Mouse (Mus musculus): ENCODE data around the gene Morn4. TPM values are rescaled to one million over a fixed set of nuclear protein-coding genes. Genes with fewer than 3 reads are reported as not detected.

Morn4 gene
- polyA plus RNA-seq, 1 experiment from 2014 or later: 46.2 TPM

GRCm38 (mm10) chr19:42126219-42126605 lies 40.1 kb upstream of the Morn4 start:
- Histone ChIP-seq H3K27me3 (ENCODE audit: control insufficient read depth, insufficient read depth, low read length) (no peaks in the 10 kb centered on the region), H3K4me3 (ENCODE audit: low read depth, low read length) (no peak overlapping the region), H3K4me1 (ENCODE audit: control insufficient read depth, insufficient read depth, low read length) (peaks cover 9% of the 10 kb centered on the region), H3K27ac (replicated peaks; ENCODE audit: low read depth, low read length) (no peak overlapping the region), H3K36me3 (ENCODE audit: control insufficient read depth, insufficient read depth, low read length) (peaks cover 11% of the 10 kb centered on the region; the same call in 1 of the 2 replicates), H3K9ac (ENCODE audit: low read length) (no peak overlapping the region), H3K9me3 (ENCODE audit: control insufficient read depth, low read length) (no peaks in the 10 kb centered on the region), H3K4me2 (ENCODE audit: low read depth, severe bottlenecking) (no peak overlapping the region)
- DNase-seq (ENCODE audit: low spot score) (no peak), ATAC-seq (ENCODE audit: insufficient number of reproducible peaks, low FRiP score, low TSS enrichment, low read depth) (no peak)
- WGBS: 93% methylated on average over 6 of the region's 6 CpGs

- 87% methylated on average over 11 of the region's 11 CpGs for WGBS
These were observed 39.5 kb upstream of the Morn4 start for GRCm38 (mm10) chr19:42125501-42126218.

GRCm38 (mm10) chr19:42124684-42125083 lies 38.5 kb upstream of the Morn4 start:
- H3K4me3 ChIP-seq (ENCODE audit: low read depth, low read length): no peak overlapping the region
- WGBS: 88% methylated on average over 13 of the region's 13 CpGs
- DNase-seq (ENCODE audit: low spot score): no peak
- no peak overlapping the region for H3K9ac ChIP-seq (ENCODE audit: low read length)
- H3K4me2 ChIP-seq (ENCODE audit: low read depth, severe bottlenecking): no peak overlapping the region
- no peaks in the 10 kb centered on the region for H3K9me3 ChIP-seq (ENCODE audit: control insufficient read depth, low read length)
- H3K27ac ChIP-seq (replicated peaks; ENCODE audit: low read depth, low read length): no peak overlapping the region
- H3K36me3 ChIP-seq (ENCODE audit: control insufficient read depth, insufficient read depth, low read length): peaks cover 14% of the 10 kb centered on the region; the same call in 1 of the 2 replicates
- peaks cover 8% of the 10 kb centered on the region for H3K4me1 ChIP-seq (ENCODE audit: control insufficient read depth, insufficient read depth, low read length)
- no peak for ATAC-seq (ENCODE audit: insufficient number of reproducible peaks, low FRiP score, low TSS enrichment, low read depth)
- H3K27me3 ChIP-seq (ENCODE audit: control insufficient read depth, insufficient read depth, low read length): no peaks in the 10 kb centered on the region

More at GRCm38 (mm10) chr19:42125501-42126218, 39.5 kb upstream of the Morn4 start:
- H3K4me2 ChIP-seq (ENCODE audit: low read depth, severe bottlenecking): no peak overlapping the region
- H3K4me1 ChIP-seq (ENCODE audit: control insufficient read depth, insufficient read depth, low read length): peaks cover 9% of the 10 kb centered on the region
- DNase-seq (ENCODE audit: low spot score) (no peak), ATAC-seq (ENCODE audit: insufficient number of reproducible peaks, low FRiP score, low TSS enrichment, low read depth) (no peak)
- no peaks in the 10 kb centered on the region for H3K27me3 ChIP-seq (ENCODE audit: control insufficient read depth, insufficient read depth, low read length)
- no peaks in the 10 kb centered on the region for H3K9me3 ChIP-seq (ENCODE audit: control insufficient read depth, low read length)
- no peak overlapping the region for H3K27ac ChIP-seq (replicated peaks; ENCODE audit: low read depth, low read length)
- H3K36me3 ChIP-seq (ENCODE audit: control insufficient read depth, insufficient read depth, low read length): peaks cover 11% of the 10 kb centered on the region; the same call in 1 of the 2 replicates
- no peak overlapping the region for H3K9ac ChIP-seq (ENCODE audit: low read length)
- no peak overlapping the region for H3K4me3 ChIP-seq (ENCODE audit: low read depth, low read length)

- Histone ChIP-seq H3K9me3 (ENCODE audit: control insufficient read depth, low read length) (no peaks in the 10 kb centered on the region), H3K9ac (ENCODE audit: low read length) (no peak overlapping the region), H3K27ac (replicated peaks; ENCODE audit: low read depth, low read length) (no peak overlapping the region), H3K27me3 (ENCODE audit: control insufficient read depth, insufficient read depth, low read length) (no peaks in the 10 kb centered on the region), H3K4me2 (ENCODE audit: low read depth, severe bottlenecking) (no peak overlapping the region), H3K4me1 (ENCODE audit: control insufficient read depth, insufficient read depth, low read length) (no peaks in the 10 kb centered on the region), H3K36me3 (ENCODE audit: control insufficient read depth, insufficient read depth, low read length) (peaks cover 14% of the 10 kb centered on the region; the same call in 1 of the 2 replicates), H3K4me3 (ENCODE audit: low read depth, low read length) (no peak overlapping the region)
- no peak for ATAC-seq (ENCODE audit: insufficient number of reproducible peaks, low FRiP score, low TSS enrichment, low read depth)
- no peak for DNase-seq (ENCODE audit: low spot score)
- WGBS: 95% methylated on average over 8 of the region's 8 CpGs
These were observed 34.3 kb upstream of the Morn4 start for GRCm38 (mm10) chr19:42120451-42120850.

- no peak overlapping the region for H3K4me2 ChIP-seq (ENCODE audit: low read depth, severe bottlenecking)
- 87% methylated on average over 5 of the region's 5 CpGs for WGBS
These were observed 32.4 kb upstream of the Morn4 start for GRCm38 (mm10) chr19:42118596-42118995.

GRCm38 (mm10) chr19:42118142-42118541 lies 32.0 kb upstream of the Morn4 start:
- Histone ChIP-seq H3K4me1 (ENCODE audit: control insufficient read depth, insufficient read depth, low read length) (no peaks in the 10 kb centered on the region), H3K4me3 (ENCODE audit: low read depth, low read length) (no peak overlapping the region), H3K9ac (ENCODE audit: low read length) (no peak overlapping the region), H3K9me3 (ENCODE audit: control insufficient read depth, low read length) (no peaks in the 10 kb centered on the region), H3K27me3 (ENCODE audit: control insufficient read depth, insufficient read depth, low read length) (no peaks in the 10 kb centered on the region), H3K4me2 (ENCODE audit: low read depth, severe bottlenecking) (no peak overlapping the region), H3K36me3 (ENCODE audit: control insufficient read depth, insufficient read depth, low read length) (peaks cover 10% of the 10 kb centered on the region; the same call in 1 of the 2 replicates), H3K27ac (replicated peaks; ENCODE audit: low read depth, low read length) (no peak overlapping the region)
- DNase-seq (ENCODE audit: low spot score) (no peak), ATAC-seq (ENCODE audit: insufficient number of reproducible peaks, low FRiP score, low TSS enrichment, low read depth) (no peak)
- WGBS: 96% methylated on average over 9 of the region's 9 CpGs

More at GRCm38 (mm10) chr19:42118596-42118995, 32.4 kb upstream of the Morn4 start:
- DNase-seq (ENCODE audit: low spot score): no peak
- H3K4me3 ChIP-seq (ENCODE audit: low read depth, low read length): no peak overlapping the region
- no peak for ATAC-seq (ENCODE audit: insufficient number of reproducible peaks, low FRiP score, low TSS enrichment, low read depth)
- no peaks in the 10 kb centered on the region for H3K4me1 ChIP-seq (ENCODE audit: control insufficient read depth, insufficient read depth, low read length)
- H3K27me3 ChIP-seq (ENCODE audit: control insufficient read depth, insufficient read depth, low read length): no peaks in the 10 kb centered on the region
- H3K27ac ChIP-seq (replicated peaks; ENCODE audit: low read depth, low read length): no peak overlapping the region
- H3K9me3 ChIP-seq (ENCODE audit: control insufficient read depth, low read length): no peaks in the 10 kb centered on the region
- H3K9ac ChIP-seq (ENCODE audit: low read length): no peak overlapping the region
- peaks cover 11% of the 10 kb centered on the region; the same call in 1 of the 2 replicates for H3K36me3 ChIP-seq (ENCODE audit: control insufficient read depth, insufficient read depth, low read length)

GRCm38 (mm10) chr19:42115783-42116335 lies 29.7 kb upstream of the Morn4 start:
- H3K4me3 ChIP-seq (ENCODE audit: low read depth, low read length): no peak overlapping the region
- H3K9ac ChIP-seq (ENCODE audit: low read length): no peak overlapping the region
- H3K4me2 ChIP-seq (ENCODE audit: low read depth, severe bottlenecking): no peak overlapping the region
- no peaks in the 10 kb centered on the region for H3K9me3 ChIP-seq (ENCODE audit: control insufficient read depth, low read length)
- no peak overlapping the region for H3K27ac ChIP-seq (replicated peaks; ENCODE audit: low read depth, low read length)
- H3K27me3 ChIP-seq (ENCODE audit: control insufficient read depth, insufficient read depth, low read length): no peaks in the 10 kb centered on the region
- DNase-seq (ENCODE audit: low spot score): no peak
- ATAC-seq (ENCODE audit: insufficient number of reproducible peaks, low FRiP score, low TSS enrichment, low read depth): no peak
- H3K36me3 ChIP-seq (ENCODE audit: control insufficient read depth, insufficient read depth, low read length): peaks cover 3% of the 10 kb centered on the region; the same call in 1 of the 2 replicates
- 88% methylated on average over 4 of the region's 4 CpGs for WGBS
- H3K4me1 ChIP-seq (ENCODE audit: control insufficient read depth, insufficient read depth, low read length): no peaks in the 10 kb centered on the region

GRCm38 (mm10) chr19:42104681-42105080 lies 18.5 kb upstream of the Morn4 start:
- H3K9ac ChIP-seq (ENCODE audit: low read length): no peak overlapping the region
- H3K27me3 ChIP-seq (ENCODE audit: control insufficient read depth, insufficient read depth, low read length): no peaks in the 10 kb centered on the region
- no peak for ATAC-seq (ENCODE audit: insufficient number of reproducible peaks, low FRiP score, low TSS enrichment, low read depth)
- no peak overlapping the region for H3K4me3 ChIP-seq (ENCODE audit: low read depth, low read length)
- peaks cover 7% of the 10 kb centered on the region; the same call in 1 of the 2 replicates for H3K36me3 ChIP-seq (ENCODE audit: control insufficient read depth, insufficient read depth, low read length)
- 97% methylated on average over 9 of the region's 9 CpGs for WGBS
- no peak overlapping the region for H3K27ac ChIP-seq (replicated peaks; ENCODE audit: low read depth, low read length)
- no peak for DNase-seq (ENCODE audit: low spot score)
- H3K4me1 ChIP-seq (ENCODE audit: control insufficient read depth, insufficient read depth, low read length): no peaks in the 10 kb centered on the region
- H3K4me2 ChIP-seq (ENCODE audit: low read depth, severe bottlenecking): no peak overlapping the region
- H3K9me3 ChIP-seq (ENCODE audit: control insufficient read depth, low read length): no peaks in the 10 kb centered on the region
